Mouse (Mus musculus) myocyte (in vitro differentiated cells): Measurements from ENCODE around the gene Kif26b.

Experiments
- POLR2A ChIP-seq: IDR thresholded peaks from one replicate; pipeline ENCODE4 v1.6.1; 2011; ENCODE audit warnings: low read depth, mild to moderate bottlenecking, control low read depth, moderate library complexity; ENCODE audit not compliant: insufficient read length
- TCF12 ChIP-seq: IDR thresholded peaks from one replicate; pipeline ENCODE4 v1.6.1; 2011; ENCODE audit warnings: mild to moderate bottlenecking, control low read depth; ENCODE audit not compliant: poor library complexity, insufficient read depth, severe bottlenecking

DNA sequence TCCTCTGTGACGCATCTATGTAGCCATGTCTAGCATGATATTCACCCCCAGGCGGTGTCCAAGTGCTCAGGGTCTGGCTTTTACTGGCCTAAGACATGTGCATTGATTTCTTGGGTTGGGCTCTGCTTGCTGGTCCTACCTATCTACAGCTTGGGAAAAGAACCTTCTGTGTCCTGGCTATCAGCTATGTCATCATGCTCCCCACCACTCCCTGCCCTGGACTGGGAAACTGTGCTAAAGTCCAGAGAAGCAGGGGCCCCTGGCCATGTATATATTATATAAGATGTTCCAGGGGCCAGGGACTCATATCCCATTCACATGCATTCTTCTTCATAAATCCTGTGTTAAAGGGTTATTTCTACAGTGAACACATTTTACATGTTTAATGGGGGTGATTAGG is 92.4 kb downstream of the Kif26b start:
- TF ChIP-seq POLR2A (no peak), TCF12 (no peak)
